Mouse (Mus musculus) embryonic facial prominence, embryonic 11.5 days (tissue): ENCODE results near the gene 4632433K11Rik. TPM values are rescaled to one million over a fixed set of nuclear protein-coding genes. Genes with fewer than 3 reads are reported as not detected.

ENCODE experiments used
- ATAC-seq: fragments of 200-750 bp; cut with Nextera tagmentation; replicated peaks from 2 replicates; pipeline ENCODE4 v1.8.0; 2017; ENCODE audit warnings: low read depth; ENCODE audit not compliant: insufficient number of reproducible peaks, low FRiP score, low TSS enrichment
- DNase-seq: peaks from one replicate; pipeline ENCODE4 v3.0.0-alpha.2; 2015; ENCODE audit warnings: low spot score
- H3K27ac ChIP-seq: fragments of 300-500 bp; sonication (generic); replicated peaks from 2 replicates; pipeline ENCODE4 v1.5.1; 2014; ENCODE audit warnings: mild to moderate bottlenecking, low read depth, low read length, control low read depth
- H3K27me3 ChIP-seq: fragments of 300-500 bp; sonication (generic); 2 replicates; pipeline ENCODE4 v1.6.1; 2014; ENCODE audit warnings: mild to moderate bottlenecking, low read length, moderate library complexity, mixed read lengths; ENCODE audit not compliant: control insufficient read depth, insufficient read depth
- H3K36me3 ChIP-seq: fragments of 300-500 bp; sonication (generic); replicated peaks from 2 replicates; pipeline ENCODE4 v1.6.1; 2014; ENCODE audit warnings: low read depth, mild to moderate bottlenecking, low read length, moderate library complexity, mixed read lengths; ENCODE audit not compliant: control insufficient read depth, insufficient read depth
- H3K4me1 ChIP-seq: fragments of 300-500 bp; sonication (generic); 2 replicates; pipeline ENCODE4 v1.6.1; 2014; ENCODE audit warnings: low read length, mixed read lengths; ENCODE audit not compliant: control insufficient read depth, insufficient read depth
- H3K4me2 ChIP-seq: fragments of 300-500 bp; sonication (generic); 2 replicates; pipeline ENCODE4 v1.6.1; 2014; ENCODE audit warnings: low read depth, mild to moderate bottlenecking, control low read depth, low read length, moderate library complexity
- H3K4me3 ChIP-seq: fragments of 300-500 bp; sonication (generic); 2 replicates; pipeline ENCODE4 v1.5.1; 2014; ENCODE audit warnings: low read depth, low read length, control low read depth
- H3K9ac ChIP-seq: fragments of 300-500 bp; sonication (generic); replicated peaks from 2 replicates; pipeline ENCODE4 v1.6.1; 2014; ENCODE audit warnings: mild to moderate bottlenecking, control low read depth, low read length
- H3K9me3 ChIP-seq: fragments of 300-500 bp; sonication (generic); replicated peaks from 2 replicates; pipeline ENCODE4 v1.6.1; 2016; ENCODE audit warnings: mild to moderate bottlenecking, low read length, inconsistent platforms, mixed read lengths; ENCODE audit not compliant: control insufficient read depth
- WGBS: fragments of 180-500 bp; shearing (Covaris S2); extraction: QIAGEN DNeasy Blood & Tissue Kit; methylation state at CpG from one replicate; pipeline ENCODE4 v1.1.7; 2014; 5-methylcytosine and 5-hydroxymethylcytosine counted together
- polyA plus RNA-seq: library from polyadenylated mRNA; unstranded; fragments of >200 nt; fragmentation: Nextera tagmentation; extraction: Ambion mirVana; gene quantifications from 2 replicates; pipeline ENCODE4 v1.2.1, GENCODE M21; 2014

The 4632433K11Rik gene
- polyA plus RNA-seq, 1 experiment from 2014 or later = not detected

- peaks cover 4% of the 10 kb centered on the region; the same call in 1 of the 2 replicates for H3K36me3 ChIP-seq
- DNase-seq = no peak
- no peaks in the 10 kb centered on the region for H3K9me3 ChIP-seq
- WGBS = 41% methylated on average over 5 of the region's 5 CpGs
- peak overlapping the region; percentile 57 for H3K4me3 ChIP-seq
- peak overlapping the region; percentile 45 for H3K4me2 ChIP-seq
- peak overlapping the region; percentile 82 for H3K9ac ChIP-seq
- no peaks in the 10 kb centered on the region for H3K27me3 ChIP-seq
- no peak overlapping the region for H3K27ac ChIP-seq
- no peak for ATAC-seq
- H3K4me1 ChIP-seq = no peaks in the 10 kb centered on the region
Measured at GRCm38 (mm10) chr7:5038940-5039339, 5.0 kb downstream of the 4632433K11Rik start.

- Histone ChIP-seq H3K4me3 (no peak overlapping the region), H3K27me3 (no peaks in the 10 kb centered on the region), H3K27ac (no peak overlapping the region), H3K4me1 (no peaks in the 10 kb centered on the region), H3K9ac (no peak overlapping the region), H3K9me3 (no peaks in the 10 kb centered on the region), H3K4me2 (no peak overlapping the region), H3K36me3 (no peaks in the 10 kb centered on the region)
- no peak for ATAC-seq
- 78% methylated on average over 2 of the region's 2 CpGs for WGBS
- no peak for DNase-seq
Measured at GRCm38 (mm10) chr7:5044981-5045380, 11.1 kb downstream of the 4632433K11Rik start.

- Histone ChIP-seq H3K9me3 (no peaks in the 10 kb centered on the region), H3K27ac (no peak overlapping the region), H3K4me1 (no peaks in the 10 kb centered on the region), H3K9ac (no peak overlapping the region), H3K27me3 (no peaks in the 10 kb centered on the region), H3K4me3 (no peak overlapping the region), H3K36me3 (no peaks in the 10 kb centered on the region), H3K4me2 (no peak overlapping the region)
- no peak for DNase-seq
- WGBS = 66% methylated on average over 2 of the region's 2 CpGs
- ATAC-seq = no peak
Measured at GRCm38 (mm10) chr7:5046112-5046511, 12.2 kb downstream of the 4632433K11Rik start.

- H3K9me3 ChIP-seq = no peaks in the 10 kb centered on the region
- no peak overlapping the region for H3K9ac ChIP-seq
- 31% methylated on average over 2 of the region's 2 CpGs for WGBS
- no peaks in the 10 kb centered on the region for H3K4me1 ChIP-seq
- H3K36me3 ChIP-seq = no peaks in the 10 kb centered on the region
- no peak overlapping the region for H3K27ac ChIP-seq
- H3K4me2 ChIP-seq = no peak overlapping the region
- no peak for ATAC-seq
- DNase-seq = peak; percentile 30
- peaks cover 3% of the 10 kb centered on the region for H3K27me3 ChIP-seq
- no peak overlapping the region for H3K4me3 ChIP-seq
Measured at GRCm38 (mm10) chr7:5047313-5047712, 13.4 kb downstream of the 4632433K11Rik start.

GRCm38 (mm10) chr7:5051193-5052192 lies 17.6 kb downstream of the 4632433K11Rik start, which contains the start of gene Zfp580:
TSS of gene Zfp580 (plus strand) at chr7:5051538.
- Histone ChIP-seq H3K4me1 (peaks cover 8% of the 10 kb centered on the region), H3K4me2 (peak within 1 kb of the TSS; percentile 77), H3K9me3 (no peaks in the 10 kb centered on the region), H3K9ac (peak within 1 kb of the TSS; percentile 82), H3K36me3 (no peaks in the 10 kb centered on the region), H3K4me3 (peak within 1 kb of the TSS; percentile 67), H3K27me3 (peaks cover 43% of the 10 kb centered on the region), H3K27ac (no peak within 1 kb of the TSS; the same call in 1 of the 2 replicates)
- WGBS = under 1% methylated on average over 62 of the region's 65 CpGs
- DNase-seq (peak; percentile 83), ATAC-seq (peak; percentile 77)

GRCm38 (mm10) chr7:5052438-5052837 lies 18.5 kb downstream of the 4632433K11Rik start:
- DNase-seq = peak; percentile 22
- Histone ChIP-seq H3K9ac (peak overlapping the region; percentile 82), H3K4me2 (peak overlapping the region; percentile 77)

GRCm38 (mm10) chr7:5052931-5053343 lies 19.0 kb downstream of the 4632433K11Rik start:
- no peaks in the 10 kb centered on the region for H3K9me3 ChIP-seq
- H3K27me3 ChIP-seq = peaks cover 47% of the 10 kb centered on the region
- peaks cover 8% of the 10 kb centered on the region for H3K4me1 ChIP-seq
- H3K4me3 ChIP-seq = peak overlapping the region; percentile 67
- WGBS = 3% methylated on average over 45 of the region's 45 CpGs
- ATAC-seq = no peak
- peak overlapping the region; percentile 77 for H3K4me2 ChIP-seq
- H3K9ac ChIP-seq = peak overlapping the region; percentile 46
- H3K36me3 ChIP-seq = no peaks in the 10 kb centered on the region
- DNase-seq = no peak
- no peak overlapping the region for H3K27ac ChIP-seq

More at GRCm38 (mm10) chr7:5052438-5052837, 18.5 kb downstream of the 4632433K11Rik start:
- 6% methylated on average over 12 of the region's 12 CpGs for WGBS
- H3K9me3 ChIP-seq = no peaks in the 10 kb centered on the region
- H3K4me1 ChIP-seq = peaks cover 8% of the 10 kb centered on the region
- H3K36me3 ChIP-seq = no peaks in the 10 kb centered on the region
- H3K27ac ChIP-seq = no peak overlapping the region
- no peak for ATAC-seq
- H3K4me3 ChIP-seq = peak overlapping the region; percentile 67
- peaks cover 47% of the 10 kb centered on the region for H3K27me3 ChIP-seq
